Mouse (Mus musculus) ES-E14 (cell line): ENCODE measurements around the gene Tcf12. TPM values are rescaled to one million over a fixed set of nuclear protein-coding genes. Genes with fewer than 3 reads are reported as not detected.

Experiments used
- DNase-seq: peaks from one replicate; pipeline ENCODE4 v3.0.0-alpha.2; 2013; ENCODE audit warnings: low read depth, low spot score
- H3K27ac ChIP-seq: 2 replicates; pipeline ENCODE4 v1.5.1; 2012; ENCODE audit warnings: low read depth, mild to moderate bottlenecking, low read length, moderate library complexity, mixed read lengths; ENCODE audit not compliant: poor library complexity, insufficient read depth, severe bottlenecking
- H3K36me3 ChIP-seq: 2 replicates; pipeline ENCODE4 v1.6.1; 2012; ENCODE audit warnings: mild to moderate bottlenecking, low read length, moderate library complexity, mixed read lengths; ENCODE audit not compliant: control insufficient read depth, poor library complexity, insufficient read depth, severe bottlenecking
- H3K4me1 ChIP-seq, 2 experiments: fragments of 150-350 bp in 1 of 2; sonication (generic) in 1 of 2; 2 replicates each; pipeline ENCODE4 v1.6.1; 2012; ENCODE audit warnings: low read length in 2 of 2, mild to moderate bottlenecking in 1 of 2, mixed read lengths in 1 of 2; ENCODE audit not compliant: control insufficient read depth in 2 of 2, insufficient read depth in 2 of 2, poor library complexity in 1 of 2
- H3K4me3 ChIP-seq, 2 experiments: fragments of 150-350 bp in 1 of 2; sonication (generic) in 1 of 2; 2 replicates each; pipeline ENCODE4 v1.5.1; 2012; ENCODE audit warnings: low read length in 2 of 2, low read depth in 1 of 2, mild to moderate bottlenecking in 1 of 2, mixed read lengths in 1 of 2; ENCODE audit not compliant: insufficient read depth in 1 of 2, poor library complexity in 1 of 2, severe bottlenecking in 1 of 2
- H3K9ac ChIP-seq: 2 replicates; pipeline ENCODE4 v1.6.1; 2012; ENCODE audit warnings: low read depth, mild to moderate bottlenecking, low read length, mixed read lengths; ENCODE audit not compliant: poor library complexity, insufficient read depth, severe bottlenecking
- H3K9me3 ChIP-seq: fragments of 150-350 bp; sonication (generic); 2 replicates; pipeline ENCODE4 v1.6.1; 2012; ENCODE audit warnings: low read depth, mild to moderate bottlenecking, low read length; ENCODE audit not compliant: control insufficient read depth, insufficient read depth
- CHD2 ChIP-seq: IDR thresholded peaks from 2 replicates; pipeline ENCODE4 v1.6.1; 2014; ENCODE audit warnings: mild to moderate bottlenecking, low read depth, low read length, inconsistent platforms
- HCFC1 ChIP-seq: IDR thresholded peaks from 2 replicates; pipeline ENCODE4 v1.6.1; 2012; ENCODE audit warnings: low read length, inconsistent platforms, borderline replicate concordance; ENCODE audit not compliant: insufficient read depth
- MAFK ChIP-seq: IDR thresholded peaks from 2 replicates; pipeline ENCODE4 v1.6.1; 2014; ENCODE audit warnings: mild to moderate bottlenecking, low read depth, low read length, inconsistent platforms; ENCODE audit not compliant: insufficient read depth
- ZC3H11A ChIP-seq: IDR thresholded peaks from 2 replicates; pipeline ENCODE4 v1.6.1; 2012; ENCODE audit warnings: low read depth, mild to moderate bottlenecking, inconsistent platforms, low read length, borderline replicate concordance
- ZNF384 ChIP-seq: IDR thresholded peaks from 2 replicates; pipeline ENCODE4 v1.6.1; 2012; ENCODE audit warnings: low read depth, low read length, inconsistent platforms
- in situ Hi-C, 2 experiments: fragments of 600-800 bp; cut with MboI; formaldehyde crosslinking; loops; one replicate each; pipeline ENCODE4 v1.15.1; 2025; ENCODE audit warnings: low sequenced_read_pairs in 2 of 2, inconsistent platforms in 1 of 2; ENCODE audit not compliant: unreplicated experiment in 2 of 2
- total RNA-seq: library from RNA; depleted of rRNA; stranded (reverse); fragments of 300-350 nt; gene quantifications from 2 replicates; pipeline ENCODE4 v1.2.3, GENCODE M21; 2012

The Tcf12 gene
- total RNA-seq, 1 experiment: 17.3 TPM

GRCm38 (mm10) chr9:71848392-71848791, 263.3 kb downstream of the Tcf12 start:
- TF ChIP-seq MAFK (no peak), ZC3H11A (no peak), HCFC1 (no peak), CHD2 (no peak), ZNF384 (no peak)
- Histone ChIP-seq H3K4me3 (no peak overlapping the region), H3K27ac (no peak overlapping the region), H3K9ac (no peak overlapping the region), H3K4me1 (no peaks in the 10 kb centered on the region), H3K9me3 (no peaks in the 10 kb centered on the region), H3K36me3 (peaks cover 2% of the 10 kb centered on the region; the same call in 1 of the 2 replicates)
- in situ Hi-C loops: no loop called here
- DNase-seq: no peak

- Histone ChIP-seq H3K9ac (no peak overlapping the region), H3K4me1 (no peaks in the 10 kb centered on the region), H3K4me3 (no peak overlapping the region), H3K9me3 (no peaks in the 10 kb centered on the region), H3K36me3 (peaks cover 2% of the 10 kb centered on the region; the same call in 1 of the 2 replicates), H3K27ac (no peak overlapping the region)
- DNase-seq: no peak
- no peak for TF ChIP-seq HCFC1
- TF ChIP-seq ZNF384: no peak
- TF ChIP-seq CHD2: no peak
- no peak for TF ChIP-seq ZC3H11A
- TF ChIP-seq MAFK: no peak
- in situ Hi-C loops: no loop called here
These were observed 263.8 kb downstream of the Tcf12 start for GRCm38 (mm10) chr9:71847921-71848320.

DNA sequence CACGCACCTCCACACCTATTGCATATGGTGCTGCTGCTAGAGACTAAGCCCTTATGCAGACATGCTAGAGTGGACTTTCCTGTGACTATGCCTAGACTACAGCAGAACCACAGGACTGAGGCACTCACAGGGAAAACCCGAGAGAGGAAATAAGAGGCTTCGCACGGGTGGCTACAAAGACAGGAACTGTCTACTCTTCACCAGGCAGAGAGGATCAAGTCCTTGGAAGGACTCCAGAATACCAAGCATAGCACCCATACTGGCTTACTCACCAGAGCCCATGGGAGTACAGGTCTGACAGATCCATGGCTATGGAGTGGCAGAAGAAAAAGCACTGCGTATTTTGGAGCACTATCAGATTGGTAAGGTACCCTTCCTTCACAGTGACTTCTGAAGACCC, 269.8 kb downstream of the Tcf12 start:
- DNase-seq: no peak
- Histone ChIP-seq H3K9ac (no peak overlapping the region), H3K27ac (no peak overlapping the region), H3K9me3 (no peaks in the 10 kb centered on the region), H3K36me3 (peaks cover 2% of the 10 kb centered on the region; the same call in 1 of the 2 replicates), H3K4me3 (no peak overlapping the region), H3K4me1 (no peaks in the 10 kb centered on the region)
- in situ Hi-C loops: no loop called here
- TF ChIP-seq ZNF384 (no peak), ZC3H11A (no peak), MAFK (no peak), HCFC1 (no peak), CHD2 (no peak)

- no peak overlapping the region for H3K9ac ChIP-seq
- H3K4me1 ChIP-seq: no peaks in the 10 kb centered on the region
- no peak overlapping the region for H3K4me3 ChIP-seq
- H3K9me3 ChIP-seq: no peaks in the 10 kb centered on the region
- no peaks in the 10 kb centered on the region for H3K36me3 ChIP-seq
- H3K27ac ChIP-seq: no peak overlapping the region
- in situ Hi-C loops: no loop called here
- TF ChIP-seq CHD2: no peak
- no peak for TF ChIP-seq ZC3H11A
- TF ChIP-seq ZNF384: no peak
- no peak for TF ChIP-seq HCFC1
- no peak for TF ChIP-seq MAFK
- no peak for DNase-seq
These were observed 274.3 kb downstream of the Tcf12 start for GRCm38 (mm10) chr9:71837366-71837765.

- Histone ChIP-seq H3K36me3 (no peaks in the 10 kb centered on the region), H3K9ac (no peak overlapping the region), H3K9me3 (no peaks in the 10 kb centered on the region), H3K4me3 (no peak overlapping the region), H3K27ac (no peak overlapping the region), H3K4me1 (no peaks in the 10 kb centered on the region)
- DNase-seq: no peak
- in situ Hi-C loops: no loop called here
- TF ChIP-seq MAFK (no peak), HCFC1 (no peak), ZNF384 (no peak), CHD2 (no peak), ZC3H11A (no peak)
These were observed 275.3 kb downstream of the Tcf12 start for GRCm38 (mm10) chr9:71836366-71836765.
